In genomic region chr10:128895437-128895836, GRCm38 (mm10) we compare ENCODE assay signal across 9 mouse cellular contexts. TPM values are rescaled to one million over a fixed set of nuclear protein-coding genes. Genes with fewer than 3 reads are reported as not detected.
A peak's percentile ranks its signal among the peaks of the same experiment; 100 is the strongest.
DNase-seq lines count a peak whose midpoint lies in the region; ATAC-seq and TF ChIP-seq lines count a peak whose summit lies in the region.
"Had no signal": no experiment of that assay in that cellular context is flagged by ENCODE, and none has a peak within 500 bp of the region (broad histone marks: within the 10 kb centered on the region; RNA-seq: fewer than 3 reads in every experiment).

No protein-coding gene starts in this region.

- 0 out of 2 replicates have a peak overlapping the region, but pooled peaks have one; percentile 14 for H3K4me2 ChIP-seq in embryonic facial prominence, embryonic 12.5 days (replicated peaks)
- H3K4me2 ChIP-seq in heart, embryonic 15.5 days = peak overlapping the region; percentile 51
- peak overlapping the region; percentile 38 for H3K4me2 ChIP-seq in kidney, postnatal 0 days (ENCODE audit: low read length)
- peak overlapping the region; percentile 64 for H3K4me2 ChIP-seq in myocyte (ENCODE audit: low read depth)

- H3K27me3 ChIP-seq in C2C12 (ENCODE audit: control insufficient read depth, insufficient read depth, insufficient read length) (no peaks in the 10 kb centered on the region), myocyte (ENCODE audit: control insufficient read depth, insufficient read depth, insufficient read length) (no peaks in the 10 kb centered on the region)
- peaks cover 12% of the 10 kb centered on the region for H3K27me3 ChIP-seq in embryonic facial prominence, embryonic 12.5 days
- peaks cover 25% of the 10 kb centered on the region for H3K27me3 ChIP-seq in heart, embryonic 15.5 days
- H3K27me3 ChIP-seq in kidney, postnatal 0 days (ENCODE audit: insufficient read depth, low read length) = 0 out of 2 replicates have a peak, but pooled peaks cover 3% of the 10 kb centered on the region
- H3K27me3 ChIP-seq in liver, adult 2 months (ENCODE audit: control insufficient read depth, insufficient read depth, low read length) = peaks cover 12% of the 10 kb centered on the region; the same call in 1 of the 2 replicates

- no peak overlapping the region; the same call in 1 of the 2 replicates for H3K9ac ChIP-seq in embryonic facial prominence, embryonic 12.5 days
- no peak overlapping the region for H3K9ac ChIP-seq in heart, embryonic 15.5 days
- no peak overlapping the region for H3K9ac ChIP-seq in kidney, postnatal 0 days (ENCODE audit: low read depth, low read length)
- no peak overlapping the region for H3K9ac ChIP-seq in liver, adult 2 months (ENCODE audit: low read depth, low read length)

- peak; percentile 92 for DNase-seq in adipocyte (ENCODE audit: low spot score)
- peak; percentile 94 for DNase-seq in kidney, postnatal 0 days (ENCODE audit: low spot score)
- peak; percentile 74 for DNase-seq in liver, adult 2 months (ENCODE audit: extremely low read depth, low read depth, low spot score)
- peak; percentile 70 for DNase-seq in telencephalon, adult 2 months (ENCODE audit: low read depth, low spot score)

- no peak overlapping the region for H3ac ChIP-seq in C2C12 (ENCODE audit: control insufficient read depth, insufficient read length, low read depth)
- no peak overlapping the region for H3ac ChIP-seq in myocyte (ENCODE audit: control insufficient read depth, insufficient read length)

- WGBS in embryonic facial prominence, embryonic 12.5 days = under 1% methylated on average over 9 of the region's 9 CpGs
- WGBS in heart, embryonic 15.5 days = under 1% methylated on average over 9 of the region's 9 CpGs
- under 1% methylated on average over 9 of the region's 9 CpGs for WGBS in kidney, postnatal 0 days
- under 1% methylated on average over 9 of the region's 9 CpGs for WGBS in liver, adult 2 months

- H3K4me1 ChIP-seq in embryonic facial prominence, embryonic 12.5 days = peaks cover 18% of the 10 kb centered on the region
- peaks cover 24% of the 10 kb centered on the region for H3K4me1 ChIP-seq in heart, embryonic 15.5 days (replicated peaks)
- peaks cover 10% of the 10 kb centered on the region; the same call in 1 of the 2 replicates for H3K4me1 ChIP-seq in kidney, postnatal 0 days (replicated peaks; ENCODE audit: insufficient read depth, low read length)
- peaks cover 7% of the 10 kb centered on the region; the same call in 1 of the 2 replicates for H3K4me1 ChIP-seq in liver, adult 2 months (ENCODE audit: control insufficient read depth, insufficient read depth, low read length)

- H3K36me3 ChIP-seq in C2C12 (ENCODE audit: control insufficient read depth, insufficient read depth) = no peaks in the 10 kb centered on the region
- H3K36me3 ChIP-seq in embryonic facial prominence, embryonic 12.5 days = no peaks in the 10 kb centered on the region
- H3K36me3 ChIP-seq in heart, embryonic 15.5 days = no peaks in the 10 kb centered on the region
- H3K36me3 ChIP-seq in kidney, postnatal 0 days (ENCODE audit: insufficient read depth, low read length) = no peaks in the 10 kb centered on the region
- H3K36me3 ChIP-seq in liver, adult 2 months (ENCODE audit: control insufficient read depth, insufficient read depth, low read length) = no peaks in the 10 kb centered on the region
- no peaks in the 10 kb centered on the region for H3K36me3 ChIP-seq in myocyte (ENCODE audit: control insufficient read depth, insufficient read depth)

- H3K4me3 ChIP-seq in C2C12 (ENCODE audit: insufficient read depth, poor library complexity, severe bottlenecking) (no peak overlapping the region), myocyte (no peak overlapping the region)
- H3K4me3 ChIP-seq in embryonic facial prominence, embryonic 12.5 days = 0 out of 2 replicates have a peak overlapping the region, but pooled peaks have one; percentile 6
- H3K4me3 ChIP-seq in heart, embryonic 15.5 days = peak overlapping the region; percentile 21
- 0 out of 2 replicates have a peak overlapping the region, but pooled peaks have one; percentile 6 for H3K4me3 ChIP-seq in kidney, postnatal 0 days (replicated peaks; ENCODE audit: low read depth, low read length)
- H3K4me3 ChIP-seq in liver, adult 2 months (ENCODE audit: insufficient read depth, low read depth, low read length) = no peak overlapping the region
- H3K4me3 ChIP-seq: erythroblast, embryonic 14.5 days had no signal

- peaks cover 6% of the 10 kb centered on the region for H3K79me2 ChIP-seq in C2C12 (ENCODE audit: control insufficient read depth, insufficient read depth)
- no peaks in the 10 kb centered on the region for H3K79me2 ChIP-seq in liver, adult 2 months (ENCODE audit: control insufficient read depth, insufficient read depth, low read length)
- peaks cover 2% of the 10 kb centered on the region for H3K79me2 ChIP-seq in myocyte (ENCODE audit: control insufficient read depth, insufficient read depth)

- no peak overlapping the region for H3K27ac ChIP-seq in embryonic facial prominence, embryonic 12.5 days
- no peak overlapping the region for H3K27ac ChIP-seq in heart, embryonic 15.5 days
- no peak overlapping the region for H3K27ac ChIP-seq in kidney, postnatal 0 days
- H3K27ac ChIP-seq in liver, adult 2 months (replicated peaks; ENCODE audit: insufficient read depth, low read depth, low read length) = no peak overlapping the region

- peaks cover 2% of the 10 kb centered on the region for H3K79me3 ChIP-seq in C2C12 (ENCODE audit: low read depth)

- H3K9me3 ChIP-seq in embryonic facial prominence, embryonic 12.5 days = no peaks in the 10 kb centered on the region
- no peaks in the 10 kb centered on the region for H3K9me3 ChIP-seq in heart, embryonic 15.5 days (replicated peaks)
- no peaks in the 10 kb centered on the region for H3K9me3 ChIP-seq in kidney, postnatal 0 days (replicated peaks; ENCODE audit: low read length)

- TF ChIP-seq POLR2A in liver, adult 2 months (IDR thresholded peaks at IDR 0.05; ENCODE audit: extremely low read depth, insufficient read depth, low read length) = no peak
- no peak for TF ChIP-seq POLR2A in myocyte (IDR thresholded peaks at IDR 0.05; ENCODE audit: insufficient read length, low read depth)

- ATAC-seq in embryonic facial prominence, embryonic 12.5 days (ENCODE audit: insufficient number of reproducible peaks, insufficient read depth, low FRiP score, low TSS enrichment) = no peak
- no peak for ATAC-seq in heart, embryonic 15.5 days (replicated peaks; ENCODE audit: insufficient number of reproducible peaks, insufficient read depth, low FRiP score, low read depth)
- peak; percentile 36 for ATAC-seq in kidney, postnatal 0 days (replicated peaks; ENCODE audit: low FRiP score, low read depth)

- peak; percentile 27 for TF ChIP-seq CTCF in C2C12 (IDR thresholded peaks at IDR 0.05; ENCODE audit: control insufficient read depth, insufficient read depth, insufficient read length)
- peak; percentile 91 for TF ChIP-seq CTCF in kidney, postnatal 0 days (IDR thresholded peaks at IDR 0.05; ENCODE audit: low read depth)
- peak; percentile 49 for TF ChIP-seq CTCF in liver, adult 2 months (IDR thresholded peaks at IDR 0.05; ENCODE audit: low read depth, low read length)

TF ChIP-seq in C2C12, 6 proteins besides CTCF, POLR2A, EP300 and RAD21 (continues in another document):
- TF ChIP-seq CEBPB (IDR thresholded peaks at IDR 0.05; ENCODE audit: low read depth) = no peak

RNA-seq across cellular contexts. Expression of gene Gdf11, which starts 3.9 kb away (rescaled TPM):
- 17.0 TPM for polyA plus RNA-seq in C2C12 (2012; fragmentation: generic; extraction: Trizol)
- polyA plus RNA-seq in embryonic facial prominence, embryonic 12.5 days (2016; fragmentation: Nextera tagmentation; extraction: Ambion mirVana) = 10.8 and 11.9 TPM in 2 replicates
- polyA plus RNA-seq in heart, embryonic 15.5 days (2015; fragmentation: Nextera tagmentation; extraction: Ambion mirVana) = 2.8 and 2.9 TPM in 2 replicates
- polyA plus RNA-seq in kidney, postnatal 0 days (2015; fragmentation: Nextera tagmentation; extraction: Ambion mirVana) = 7.7 and 8.2 TPM in 2 replicates
- total RNA-seq in liver, adult 2 months (2014; rRNA removed) = 0.09 and 0.13 TPM in 2 replicates
- 0.04 and 0.05 TPM in 2 replicates for polyA plus RNA-seq in liver, adult 2 months (2012; rRNA removed)
- polyA plus RNA-seq in myocyte (2012; fragmentation: generic; extraction: Trizol) = 17.9 TPM
- polyA plus RNA-seq: erythroblast, embryonic 14.5 days had no signal

RNA-seq across cellular contexts. Expression of gene Cd63, which starts 5.4 kb away (rescaled TPM):
- polyA plus RNA-seq in C2C12 (2012; fragmentation: generic; extraction: Trizol) (2,043 TPM), myocyte (2012; fragmentation: generic; extraction: Trizol) (2,403 TPM)
- 459 and 465 TPM in 2 replicates for polyA plus RNA-seq in embryonic facial prominence, embryonic 12.5 days (2016; fragmentation: Nextera tagmentation; extraction: Ambion mirVana)
- polyA plus RNA-seq in heart, embryonic 15.5 days (2015; fragmentation: Nextera tagmentation; extraction: Ambion mirVana) = 420 and 427 TPM in 2 replicates
- polyA plus RNA-seq in kidney, postnatal 0 days (2015; fragmentation: Nextera tagmentation; extraction: Ambion mirVana) = 1,350 and 1,394 TPM in 2 replicates
- 4.1 and 5.2 TPM in 2 replicates for total RNA-seq in liver, adult 2 months (2014; rRNA removed)
- polyA plus RNA-seq in liver, adult 2 months (2012; rRNA removed) = 2.9 and 4.4 TPM in 2 replicates

RNA-seq across cellular contexts. Expression of gene Rdh5, which starts 27.3 kb away (rescaled TPM):
- polyA plus RNA-seq in C2C12 (2012; fragmentation: generic; extraction: Trizol) = 12.6 TPM
- 14.2 and 14.7 TPM in 2 replicates for polyA plus RNA-seq in embryonic facial prominence, embryonic 12.5 days (2016; fragmentation: Nextera tagmentation; extraction: Ambion mirVana)
- polyA plus RNA-seq in heart, embryonic 15.5 days (2015; fragmentation: Nextera tagmentation; extraction: Ambion mirVana) = 10.5 and 11.8 TPM in 2 replicates
- 12.9 and 15.0 TPM in 2 replicates for polyA plus RNA-seq in kidney, postnatal 0 days (2015; fragmentation: Nextera tagmentation; extraction: Ambion mirVana)
- 30.4 and 33.8 TPM in 2 replicates for total RNA-seq in liver, adult 2 months (2014; rRNA removed)
- polyA plus RNA-seq in liver, adult 2 months (2012; rRNA removed) = 86.2 and 91.8 TPM in 2 replicates
- 63.3 TPM for polyA plus RNA-seq in myocyte (2012; fragmentation: generic; extraction: Trizol)

RNA-seq across cellular contexts. Expression of gene Bloc1s1, which starts 28.4 kb away (rescaled TPM):
- polyA plus RNA-seq in C2C12 (2012; fragmentation: generic; extraction: Trizol) (204 TPM), myocyte (2012; fragmentation: generic; extraction: Trizol) (238 TPM)
- polyA plus RNA-seq in embryonic facial prominence, embryonic 12.5 days (2016; fragmentation: Nextera tagmentation; extraction: Ambion mirVana) = 210 and 215 TPM in 2 replicates
- 208 and 212 TPM in 2 replicates for polyA plus RNA-seq in heart, embryonic 15.5 days (2015; fragmentation: Nextera tagmentation; extraction: Ambion mirVana)
- polyA plus RNA-seq in kidney, postnatal 0 days (2015; fragmentation: Nextera tagmentation; extraction: Ambion mirVana) = 272 and 276 TPM in 2 replicates
- total RNA-seq in liver, adult 2 months (2014; rRNA removed) = 91.1 and 106 TPM in 2 replicates
- polyA plus RNA-seq in liver, adult 2 months (2012; rRNA removed) = 192 and 226 TPM in 2 replicates

RNA-seq across cellular contexts. Expression of gene Itga7, which starts 38.2 kb away (rescaled TPM):
- 100 TPM for polyA plus RNA-seq in C2C12 (2012; fragmentation: generic; extraction: Trizol)
- polyA plus RNA-seq in embryonic facial prominence, embryonic 12.5 days (2016; fragmentation: Nextera tagmentation; extraction: Ambion mirVana) = 5.2 TPM in 2 replicates
- polyA plus RNA-seq in heart, embryonic 15.5 days (2015; fragmentation: Nextera tagmentation; extraction: Ambion mirVana) = 7.0 and 8.1 TPM in 2 replicates
- polyA plus RNA-seq in kidney, postnatal 0 days (2015; fragmentation: Nextera tagmentation; extraction: Ambion mirVana) = 3.8 TPM in 2 replicates
- 4.6 and 4.9 TPM in 2 replicates for total RNA-seq in liver, adult 2 months (2014; rRNA removed)
- polyA plus RNA-seq in liver, adult 2 months (2012; rRNA removed) = 9.5 and 11.0 TPM in 2 replicates
- polyA plus RNA-seq in myocyte (2012; fragmentation: generic; extraction: Trizol) = 635 TPM
- polyA plus RNA-seq: erythroblast, embryonic 14.5 days had no signal

Comparison
In these comparisons a context has a peak if more than half of its experiments do, and no peak if none do; other contexts are left out.
1. H3K4me3 ChIP-seq: peak in embryonic facial prominence, embryonic 12.5 days (single experiment), heart, embryonic 15.5 days (single experiment) and kidney, postnatal 0 days (single experiment); none in C2C12 (single experiment), liver, adult 2 months (single experiment) and myocyte (single experiment).
2. CTCF ChIP-seq: peak in every context shown above with its lines; median percentile 91 in kidney, postnatal 0 days; 49 in liver, adult 2 months; 27 in C2C12.
3. H3K4me2 ChIP-seq: peak in every context shown above with its lines; median percentile 64 in myocyte; 51 in heart, embryonic 15.5 days; 38 in kidney, postnatal 0 days; 14 in embryonic facial prominence, embryonic 12.5 days.
4. RNA of gene Cd63, which starts 5.4 kb away (polyA plus RNA-seq): 2,403 TPM in myocyte (single experiment), 2,043 TPM in C2C12 (single experiment), 1,350 to 1,394 TPM in kidney, postnatal 0 days, 459 to 465 TPM in embryonic facial prominence, embryonic 12.5 days and 420 to 427 TPM in heart, embryonic 15.5 days; 2.9 to 4.4 TPM in liver, adult 2 months; every median in the first group is over 10 times any median in the second.
5. Peak in every context shown above with its lines, with median percentiles within 50 percentile points of each other: DNase-seq.